Mouse (Mus musculus) ovary, postnatal 36 days (tissue): ENCODE data around the gene Rpl9.

ENCODE experiments used
- DNase-seq: peaks from one replicate; pipeline ENCODE4 v3.0.0; 2022; ENCODE audit warnings: low spot score, mixed read lengths

Gene Rpl9

DNA sequence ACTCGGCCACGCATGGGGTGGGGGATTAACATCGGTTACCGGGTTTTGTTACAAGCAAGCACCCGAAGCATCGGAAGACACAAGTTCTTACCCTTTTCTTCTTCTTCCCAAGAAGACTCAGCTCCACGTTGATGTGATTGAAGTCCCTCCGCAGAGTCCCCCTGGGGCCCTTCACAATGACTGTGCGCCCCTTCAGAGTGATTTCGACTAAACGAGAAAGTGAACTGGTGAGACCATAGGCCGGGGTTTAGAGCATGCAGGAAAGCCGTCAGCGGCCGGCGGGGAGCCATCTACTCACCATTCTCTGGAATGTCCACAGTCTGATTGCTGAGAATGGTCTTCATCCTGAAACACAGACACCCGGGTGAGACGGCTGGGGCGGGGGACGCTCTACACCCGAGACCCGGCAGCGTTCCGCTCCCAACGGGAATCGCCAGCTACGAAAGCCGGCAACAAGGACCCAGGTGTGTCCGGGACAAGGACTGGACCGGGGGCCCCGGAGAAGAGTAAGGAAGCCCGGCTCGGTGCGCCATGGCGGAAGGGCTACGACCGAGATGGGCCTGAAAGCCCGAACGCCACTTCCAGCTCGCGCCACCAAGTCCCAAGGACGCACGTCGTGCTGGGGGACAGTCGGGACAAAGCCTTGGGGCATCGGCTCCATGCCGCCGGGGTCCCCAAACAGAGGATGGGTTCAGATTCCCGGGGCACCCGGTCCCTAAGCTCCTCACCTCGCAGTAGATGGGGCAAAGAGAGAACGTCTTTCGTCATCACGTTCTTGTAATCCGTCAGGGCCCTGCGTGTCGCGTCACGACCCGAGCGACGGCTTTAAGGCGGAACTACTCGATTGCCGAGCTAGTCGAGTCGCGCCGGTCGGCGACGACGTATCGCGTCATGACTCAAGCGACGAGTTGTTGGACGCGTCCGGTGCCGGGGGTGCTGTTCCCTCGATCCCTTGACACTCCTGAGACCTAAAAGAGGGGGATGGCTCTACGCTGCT lies at the start of gene Rpl9, which contains the start of gene Lias:
TSS of gene Rpl9 (minus strand) at position 797 of the 997 bp plus-strand sequence.
TSS of gene Lias (plus strand) at position 850 of the 997 bp plus-strand sequence.
- peak; percentile 98 for DNase-seq

DNA sequence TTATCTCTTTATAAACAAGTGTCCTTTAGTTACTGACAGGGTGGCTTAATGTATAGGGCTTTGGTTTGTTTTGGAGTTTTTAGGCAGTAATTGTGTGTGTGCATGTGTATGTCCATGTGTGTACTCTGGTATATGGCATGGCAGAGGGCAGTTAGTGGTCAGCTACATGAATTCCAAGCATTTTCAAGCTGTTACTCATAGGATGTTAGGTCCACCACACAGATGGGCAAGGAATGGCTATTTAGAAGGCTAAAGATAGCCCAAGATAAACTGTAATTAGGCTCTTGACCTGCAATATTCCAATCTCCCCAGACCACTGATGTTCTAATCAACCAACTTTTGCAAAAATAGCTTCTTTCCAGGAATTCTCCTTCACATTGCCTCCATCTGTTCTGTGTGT lies 46.8 kb upstream of the Rpl9 start:
- no peak for DNase-seq

DNA sequence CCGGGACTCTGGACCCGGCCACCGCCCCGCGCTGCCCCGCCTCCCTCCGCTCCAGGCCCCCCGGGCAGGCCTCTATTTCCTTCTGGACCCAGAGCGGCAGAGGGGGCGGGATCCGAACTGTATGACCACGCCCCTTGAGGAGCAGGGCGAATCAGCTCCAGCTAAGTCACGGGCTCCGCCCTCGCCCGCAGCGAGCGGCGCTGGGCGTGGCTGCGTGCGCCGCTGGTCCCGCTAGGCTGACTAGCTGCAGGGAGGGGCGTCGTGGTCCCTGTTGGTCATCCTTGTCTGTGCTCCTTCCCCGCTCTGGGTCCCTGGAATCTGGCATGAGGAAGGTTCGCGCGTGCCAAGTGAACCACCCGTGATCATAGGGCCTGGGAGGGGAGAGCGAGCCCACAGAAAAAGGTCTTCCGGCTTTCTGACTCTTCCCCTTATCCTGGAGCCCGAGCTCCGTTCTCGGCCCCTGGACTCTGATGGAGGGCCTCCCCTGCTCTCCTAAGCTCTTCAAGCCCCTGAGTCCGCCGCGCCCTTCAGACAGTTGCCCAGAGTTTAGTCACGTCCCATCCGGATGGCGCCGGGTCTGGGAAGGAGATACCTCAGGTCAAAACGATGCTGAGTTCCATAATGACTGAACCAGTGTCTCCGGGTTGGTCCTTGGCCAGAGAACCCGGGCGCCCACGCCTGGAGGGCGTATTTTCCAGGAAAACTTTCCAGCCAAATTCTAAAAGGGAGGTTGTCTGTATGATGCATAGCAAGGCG lies 44.7 kb upstream of the Rpl9 start, which contains the start of gene Ugdh:
TSS of gene Ugdh (minus strand) at position 144 of the 756 bp plus-strand sequence.
- DNase-seq = peak; percentile 99

DNA sequence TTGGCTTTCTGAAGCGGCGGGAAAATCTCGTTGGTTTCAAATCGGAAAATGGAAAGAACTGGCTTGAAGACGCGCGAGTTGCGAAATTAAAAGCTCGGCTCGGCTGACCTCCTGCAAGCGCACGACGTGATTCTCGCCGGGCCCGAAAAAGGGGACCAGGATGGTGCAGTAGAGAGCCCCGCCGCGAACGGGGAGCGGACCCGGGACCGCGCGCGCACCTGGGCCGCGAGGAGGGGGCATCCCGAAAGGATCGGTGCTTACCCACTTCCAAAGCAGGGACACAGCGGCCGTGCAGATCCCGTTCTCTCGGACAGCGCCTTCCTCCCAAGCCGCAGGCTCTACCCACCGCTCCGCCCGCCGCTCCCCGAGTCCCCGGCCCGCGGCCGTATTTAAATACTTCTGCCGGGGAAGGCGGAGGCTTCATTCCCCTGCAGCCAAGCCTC lies 44.1 kb upstream of the Rpl9 start:
- DNase-seq = no peak

DNA sequence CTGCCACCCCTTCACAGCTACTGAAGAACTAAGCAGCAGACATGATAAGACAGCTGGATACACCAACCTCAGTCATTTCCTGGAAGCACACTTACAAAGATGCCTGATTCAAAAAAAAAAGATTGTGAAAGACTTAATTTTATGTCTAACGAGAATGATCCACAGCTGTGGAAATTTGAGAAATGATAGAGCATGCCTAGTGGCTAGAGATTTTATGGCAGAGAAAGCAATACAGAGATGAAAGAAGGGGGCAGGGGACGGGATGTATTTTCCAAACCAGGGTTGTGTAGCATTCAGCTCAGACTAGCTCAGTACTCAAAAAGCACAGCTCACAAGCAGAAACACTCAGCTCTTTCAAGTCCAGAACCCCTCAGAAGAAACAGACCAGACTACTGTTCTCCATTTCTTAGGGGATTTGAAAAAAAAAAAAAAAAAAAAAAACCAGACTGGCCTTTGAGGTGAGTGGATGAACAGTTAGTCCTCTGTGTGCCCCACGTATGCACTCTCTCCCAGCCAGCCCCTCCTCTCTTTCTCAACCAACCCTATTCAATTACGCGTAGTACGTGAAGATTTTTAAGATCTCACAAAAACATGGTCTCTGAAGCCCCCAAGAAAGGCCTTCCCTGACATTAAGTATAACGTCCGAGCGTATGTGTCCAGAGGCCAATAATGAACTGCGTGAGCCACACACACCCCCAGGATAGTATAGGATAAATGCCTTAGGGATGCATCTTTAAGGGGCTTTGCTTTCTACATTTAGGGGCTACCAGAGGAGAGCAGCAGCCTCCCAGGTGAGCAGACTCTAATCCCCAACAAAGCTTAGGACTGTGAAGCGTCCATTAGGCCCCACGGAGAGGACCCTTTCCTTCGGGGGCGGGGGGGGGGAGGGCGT lies 43.5 kb upstream of the Rpl9 start:
- no peak for DNase-seq

DNA sequence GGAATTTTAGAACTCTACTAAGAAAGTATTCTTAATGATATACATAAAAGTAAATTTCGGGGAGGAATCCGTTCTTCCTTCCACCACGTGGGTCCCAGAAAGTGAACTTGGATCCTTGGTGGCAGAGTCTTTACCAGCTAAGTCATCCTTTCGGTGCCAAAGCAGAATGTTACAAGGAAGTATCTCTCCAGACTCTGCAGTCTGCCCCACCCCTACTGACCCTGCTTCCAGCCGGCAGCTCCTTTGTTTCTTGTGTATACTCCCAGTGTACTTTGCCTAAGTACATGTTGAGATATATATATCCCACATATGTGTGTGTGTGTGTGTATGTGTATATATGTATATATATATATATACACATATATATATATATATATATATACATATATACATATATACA lies 38.2 kb upstream of the Rpl9 start:
- no peak for DNase-seq

DNA sequence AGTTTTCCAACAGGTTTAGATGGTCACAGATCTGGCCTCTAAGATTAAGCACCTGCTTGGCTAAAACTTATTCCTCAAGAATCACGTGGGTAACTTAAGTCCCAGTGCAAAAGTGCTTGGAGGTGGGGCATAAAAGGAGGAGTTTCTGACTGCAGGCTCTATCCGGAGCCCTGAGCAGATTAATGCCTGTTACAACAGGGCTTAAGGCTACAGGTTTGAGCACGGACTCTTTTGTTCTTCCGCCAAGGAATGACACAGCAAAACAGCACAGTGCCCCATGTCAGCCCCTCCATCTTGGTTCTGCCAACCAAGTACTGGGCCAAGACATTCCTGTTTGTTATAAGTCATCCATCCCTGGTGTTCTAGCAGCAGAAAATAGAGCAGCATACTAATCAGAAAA lies 37.1 kb upstream of the Rpl9 start:
- no peak for DNase-seq

DNA sequence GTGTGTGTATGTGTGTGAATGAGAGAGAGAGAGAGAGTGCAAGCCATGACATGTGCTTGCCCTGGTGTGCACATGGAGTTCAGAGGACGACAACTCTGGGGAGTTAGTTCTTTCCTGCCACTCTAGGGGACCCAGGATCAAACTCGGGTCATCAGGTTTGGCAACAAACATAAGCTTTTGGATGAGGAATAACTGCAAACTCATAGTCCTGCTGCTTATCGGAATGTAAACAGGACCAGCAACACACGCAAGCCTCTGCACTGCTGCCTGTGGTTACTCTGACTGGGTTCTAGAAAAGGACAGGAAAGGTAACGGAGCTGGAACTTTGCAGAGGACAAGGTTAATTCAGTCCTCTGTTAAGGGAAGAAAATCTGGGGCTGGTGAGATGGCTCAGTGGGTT lies 34.0 kb upstream of the Rpl9 start:
- DNase-seq = no peak

DNA sequence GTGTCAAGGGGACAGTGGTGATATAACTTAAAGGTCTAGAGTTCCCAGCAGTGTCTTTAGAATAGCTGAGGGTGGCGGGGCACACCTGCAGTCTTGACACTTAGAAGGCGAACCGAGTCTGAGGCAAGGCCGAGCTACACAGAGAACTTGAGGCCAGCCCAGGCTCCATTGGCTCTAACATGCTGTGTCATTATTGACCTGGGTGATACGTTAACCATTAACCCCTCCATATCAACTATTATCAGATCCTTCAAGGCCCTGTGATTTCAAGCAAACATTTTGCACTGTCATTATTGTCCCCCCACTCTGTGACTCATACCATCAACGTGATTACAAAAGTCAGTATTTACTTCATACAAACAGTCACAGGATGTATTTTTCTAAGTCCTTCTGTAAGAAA lies 33.0 kb upstream of the Rpl9 start:
- no peak for DNase-seq

DNA sequence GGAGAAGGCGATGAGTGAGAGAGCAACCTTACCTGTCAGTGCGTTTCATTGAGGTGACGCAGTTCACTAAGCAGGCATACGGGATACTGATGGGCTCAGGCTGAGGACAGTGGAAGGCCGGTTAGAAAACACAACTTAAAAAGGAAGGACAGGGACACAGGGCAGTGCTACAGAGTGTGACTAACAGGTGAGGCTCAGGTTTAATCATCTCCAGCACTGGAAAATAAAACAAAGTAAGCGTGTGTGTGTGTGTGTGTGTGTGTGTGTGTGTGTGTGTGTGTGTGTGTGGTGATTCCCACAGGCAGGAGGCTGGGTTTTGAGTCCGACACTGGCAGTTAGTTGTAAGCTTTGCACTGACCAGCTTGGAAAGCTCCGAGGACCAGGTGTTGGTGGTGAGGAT lies 31.6 kb upstream of the Rpl9 start:
- DNase-seq = no peak

DNA sequence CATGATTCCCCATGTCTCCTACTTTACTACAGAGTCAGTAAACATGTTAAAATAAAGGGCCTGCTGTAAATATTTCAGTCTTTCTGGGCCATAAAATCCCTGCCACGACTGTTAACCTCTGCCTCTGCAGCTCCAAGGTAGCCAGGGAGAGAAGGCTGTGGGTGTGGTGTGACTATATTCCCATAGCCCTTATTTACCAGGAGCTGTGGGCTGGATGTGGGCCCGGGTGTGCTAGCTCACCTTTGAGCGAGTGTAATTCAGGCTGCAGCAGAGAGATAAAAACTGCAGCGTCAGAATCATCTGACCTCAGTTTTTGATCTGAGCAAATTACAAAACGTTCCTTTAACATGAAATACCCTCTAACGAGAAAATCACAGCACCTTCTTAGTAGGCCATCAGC lies 29.6 kb upstream of the Rpl9 start:
- DNase-seq = no peak

DNA sequence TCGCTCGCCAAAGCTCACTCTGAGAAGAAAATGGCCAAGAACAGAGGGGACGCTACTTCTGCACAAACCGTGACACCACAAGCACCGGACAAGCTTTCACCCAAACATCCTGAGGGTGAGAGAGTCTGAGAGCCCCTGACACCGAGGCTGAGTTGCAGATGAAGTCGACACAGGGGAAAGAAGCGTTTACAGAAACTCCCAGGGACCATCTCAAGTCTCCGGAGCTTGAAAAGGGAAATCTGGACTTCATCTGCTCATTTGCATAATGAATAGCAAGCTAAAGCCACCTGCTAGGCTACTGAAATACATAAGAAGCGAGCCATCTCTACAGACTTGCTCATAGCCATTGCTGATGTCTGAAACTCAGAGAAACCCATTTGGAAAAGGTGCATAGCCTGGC lies 27.9 kb upstream of the Rpl9 start:
- DNase-seq = no peak

DNA sequence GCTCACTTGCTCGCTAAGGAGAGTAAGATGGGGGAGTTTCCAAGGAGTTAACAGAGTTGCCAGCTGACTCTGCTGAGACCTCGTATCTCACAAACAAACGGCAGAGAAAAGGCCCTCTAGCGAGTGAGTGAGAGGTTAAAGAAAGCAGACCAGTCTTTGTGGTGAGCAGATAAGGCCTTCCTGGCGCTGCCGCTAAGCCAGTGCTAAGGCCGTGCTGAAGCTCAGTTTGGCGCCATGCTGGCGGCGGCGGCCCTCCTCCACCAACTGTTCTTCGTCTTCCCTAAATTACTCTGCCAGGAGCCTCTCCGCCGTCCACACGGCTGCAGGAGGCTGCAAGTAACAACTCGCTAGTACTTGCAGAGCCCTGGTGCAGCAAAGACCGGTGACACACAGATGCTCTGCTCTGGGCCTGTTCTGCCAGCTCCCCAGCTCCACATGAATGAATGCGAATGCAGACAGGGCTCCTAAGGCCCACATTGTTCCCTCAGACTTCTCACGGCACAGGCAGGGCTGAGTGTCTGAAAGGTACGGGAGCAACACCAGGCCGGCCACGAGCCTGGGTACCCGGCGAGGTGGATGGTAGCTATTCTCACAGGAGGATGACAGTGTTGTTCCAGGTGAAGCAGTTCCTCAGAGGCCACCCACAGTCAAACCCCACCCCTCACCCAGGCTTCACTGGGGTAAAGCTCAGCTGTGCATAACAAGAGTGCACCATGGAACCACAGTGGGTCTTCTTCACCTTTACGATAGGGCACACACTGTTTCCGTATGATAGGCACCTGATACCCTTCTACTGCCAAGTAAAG lies 24.6 kb upstream of the Rpl9 start:
- peak; percentile 49 for DNase-seq

DNA sequence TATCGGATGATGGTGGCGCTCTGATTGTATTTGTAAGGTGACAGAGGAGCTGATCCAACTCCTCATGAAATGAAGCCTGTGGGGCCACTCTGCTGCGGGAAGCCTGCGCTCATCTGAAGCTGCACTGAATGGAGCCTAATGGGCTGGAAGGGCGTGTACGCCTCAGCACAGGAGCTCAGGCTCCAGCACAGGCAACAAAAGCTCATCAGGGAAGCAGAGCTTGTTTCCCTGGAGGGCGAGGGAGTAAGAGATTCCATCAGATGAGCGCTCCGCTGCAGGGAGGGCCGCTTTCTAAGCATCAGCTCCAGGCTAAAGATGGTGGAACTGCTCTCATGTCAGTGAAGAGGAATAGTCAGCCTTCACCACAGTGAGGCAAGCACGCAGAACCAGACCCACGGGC lies 16.7 kb upstream of the Rpl9 start:
- no peak for DNase-seq

DNA sequence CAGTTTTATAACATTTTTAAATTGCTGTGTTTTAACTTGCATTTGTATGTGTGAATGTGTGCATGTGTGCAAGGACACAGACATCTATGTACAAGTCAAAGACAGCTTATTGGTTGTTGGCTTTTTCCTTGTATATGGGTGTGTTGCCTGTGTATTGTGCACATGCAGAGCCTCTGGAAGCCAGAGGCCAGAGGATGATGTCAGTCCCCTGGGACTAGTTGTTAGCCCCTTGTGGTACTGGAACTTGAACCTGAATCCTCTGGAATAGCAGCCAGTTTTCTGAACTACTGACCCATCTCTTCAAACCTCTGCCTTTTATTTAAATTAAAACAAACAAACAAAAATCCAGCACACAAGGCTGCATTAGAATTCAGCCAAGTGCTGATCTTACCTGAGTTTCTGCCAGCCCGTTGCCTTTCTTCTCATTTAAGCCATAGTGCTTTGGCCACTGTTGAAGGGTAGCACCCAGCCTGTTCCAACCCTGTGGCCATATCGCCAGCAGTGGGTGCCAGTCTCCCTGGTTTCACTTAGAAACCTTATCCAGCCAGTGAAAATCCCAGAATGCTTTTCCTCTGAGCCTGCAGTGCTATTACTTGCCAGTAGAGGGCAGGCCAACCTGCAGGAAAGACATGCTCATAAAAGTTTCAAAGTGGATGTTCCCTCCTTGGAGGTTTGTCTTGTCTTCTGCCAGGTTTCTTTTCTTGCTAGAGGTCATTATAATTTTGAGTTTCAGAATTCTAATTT lies 10.2 kb upstream of the Rpl9 start:
- DNase-seq = peak; percentile 78

DNA sequence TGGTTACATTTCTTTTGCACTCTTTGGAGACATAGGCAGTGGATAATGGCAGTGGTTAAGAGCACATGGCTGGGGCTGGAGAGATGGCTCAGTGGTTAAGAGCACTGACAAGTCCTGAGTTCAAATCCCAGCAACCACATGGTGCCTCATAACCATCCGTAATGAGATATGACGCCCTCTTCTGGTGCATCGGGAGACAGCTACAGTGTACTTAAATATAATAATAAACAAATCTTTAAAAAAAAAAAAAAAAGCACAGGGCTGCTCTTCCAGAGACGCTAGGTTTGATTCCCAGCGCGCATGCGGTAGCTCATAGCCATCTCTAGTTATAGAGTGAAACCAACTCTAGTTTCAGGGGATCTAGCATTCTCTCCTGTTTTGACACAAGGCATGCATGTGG lies 3.2 kb upstream of the Rpl9 start:
- DNase-seq = no peak

DNA sequence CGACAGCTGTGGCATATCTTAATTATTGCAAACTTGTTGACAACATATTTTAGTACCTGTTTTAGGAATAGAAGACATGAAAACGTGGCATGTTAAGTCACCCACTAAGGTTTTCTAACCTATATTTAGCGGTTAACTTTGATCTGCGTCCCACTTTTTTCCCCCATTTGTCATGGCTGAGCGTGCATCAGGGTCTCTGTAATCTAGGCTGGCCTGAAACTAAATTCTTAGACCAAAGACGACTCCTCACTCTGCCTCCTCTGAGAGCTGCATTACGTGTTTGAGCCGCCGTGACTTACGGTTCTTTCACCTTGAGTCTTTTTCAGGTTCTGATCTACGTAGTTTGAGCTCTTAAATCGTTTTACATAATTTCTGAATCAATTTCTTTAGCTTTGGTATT lies 509 bp upstream of the Rpl9 start:
- DNase-seq = no peak

DNA sequence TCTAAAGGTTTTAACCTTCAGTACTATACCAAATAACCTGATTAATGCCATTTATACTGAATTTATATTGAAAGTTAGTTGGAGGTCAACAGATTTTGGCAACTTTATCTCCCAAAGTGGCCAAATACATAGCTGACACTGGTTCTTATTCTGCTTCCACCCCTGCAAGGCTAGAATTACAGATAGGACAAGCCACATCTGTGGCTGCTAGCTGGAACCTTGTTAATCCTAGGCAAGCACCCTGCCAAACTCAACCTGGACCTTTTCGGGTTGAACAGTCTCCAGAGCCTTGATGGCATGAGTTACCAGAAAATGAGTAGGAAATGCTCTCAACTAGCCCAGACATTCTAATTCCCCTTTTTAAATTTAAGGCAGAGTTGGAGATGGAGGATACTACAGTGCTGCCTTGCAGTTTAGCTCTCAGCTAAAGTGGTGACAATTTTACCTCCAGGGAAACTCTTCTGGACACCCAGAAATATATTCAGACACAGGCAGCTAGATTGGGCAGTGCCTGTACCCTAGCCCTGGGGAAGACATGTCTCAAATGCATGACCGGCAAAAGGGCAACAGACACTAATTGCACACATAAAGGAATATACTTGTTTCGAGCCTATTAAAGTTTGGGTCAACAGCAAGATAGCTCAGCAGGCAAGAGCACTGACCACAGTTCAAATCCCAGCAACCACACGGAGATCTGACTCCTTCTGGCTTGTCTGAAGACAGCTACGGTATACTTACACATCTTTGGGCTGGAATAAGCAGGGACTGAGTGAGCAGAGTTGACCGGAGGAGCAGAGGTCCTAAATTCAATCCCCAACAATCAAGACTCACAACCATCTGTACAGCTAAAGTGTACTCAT lies 4.0 kb downstream of the Rpl9 start:
- no peak for DNase-seq

DNA sequence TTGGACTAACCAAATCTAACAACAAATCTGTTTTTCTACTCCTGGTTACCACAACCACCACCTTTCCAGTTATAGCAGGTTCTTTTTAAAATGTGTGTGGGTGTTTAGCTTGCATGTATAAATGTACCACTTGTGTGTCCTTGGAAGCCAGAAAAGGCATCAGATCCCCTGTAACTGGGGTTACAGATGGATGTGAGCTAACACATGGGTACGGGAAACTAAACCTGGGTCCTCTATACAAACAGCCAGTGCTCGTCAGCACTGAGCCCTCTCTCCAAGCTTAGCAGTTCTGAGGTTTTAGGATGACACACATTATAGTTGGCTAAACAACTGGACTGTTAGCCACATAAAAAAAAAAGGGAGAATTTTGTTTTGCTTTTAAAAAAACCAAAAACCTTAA lies 5.5 kb downstream of the Rpl9 start:
- DNase-seq = no peak
